Mouse (Mus musculus): Measurements from ENCODE around the gene Gm13199. TPM values are rescaled to one million over a fixed set of nuclear protein-coding genes. Genes with fewer than 3 reads are reported as not detected.

Gm13199 gene
- polyA plus RNA-seq, 1 experiment from 2014 or later = 1.6 TPM

GRCm38 (mm10) chr2:5877446-5877845 lies 14.7 kb upstream of the Gm13199 start:
- Histone ChIP-seq H3K27ac (no peak overlapping the region), H3K9ac (no peak overlapping the region), H3K4me2 (replicated peaks) (no peak overlapping the region), H3K9me3 (ENCODE audit: control insufficient read depth, low read length) (no peaks in the 10 kb centered on the region), H3K36me3 (replicated peaks; ENCODE audit: control insufficient read depth, insufficient read depth) (peaks cover 85% of the 10 kb centered on the region), H3K4me1 (replicated peaks; ENCODE audit: control insufficient read depth, insufficient read depth, low read length) (no peaks in the 10 kb centered on the region), H3K27me3 (ENCODE audit: control insufficient read depth, insufficient read depth, low read length) (no peaks in the 10 kb centered on the region), H3K4me3 (replicated peaks; ENCODE audit: low read length) (no peak overlapping the region)
- no peak for DNase-seq (ENCODE audit: low spot score)
- no peak for ATAC-seq (ENCODE audit: low FRiP score)
- WGBS = 71% methylated on average over 3 of the region's 3 CpGs

- DNase-seq (ENCODE audit: low spot score) (no peak), ATAC-seq (ENCODE audit: low FRiP score) (no peak)
- H3K36me3 ChIP-seq (replicated peaks; ENCODE audit: control insufficient read depth, insufficient read depth) = peaks cover 73% of the 10 kb centered on the region
- H3K4me3 ChIP-seq (replicated peaks; ENCODE audit: low read length) = no peak overlapping the region
- H3K27me3 ChIP-seq (ENCODE audit: control insufficient read depth, insufficient read depth, low read length) = no peaks in the 10 kb centered on the region
- no peak overlapping the region for H3K4me2 ChIP-seq (replicated peaks)
- H3K9ac ChIP-seq = no peak overlapping the region
- H3K9me3 ChIP-seq (ENCODE audit: control insufficient read depth, low read length) = no peaks in the 10 kb centered on the region
- no peaks in the 10 kb centered on the region for H3K4me1 ChIP-seq (replicated peaks; ENCODE audit: control insufficient read depth, insufficient read depth, low read length)
- H3K27ac ChIP-seq = no peak overlapping the region
- 95% methylated on average over 5 of the region's 5 CpGs for WGBS
These were observed 7.0 kb upstream of the Gm13199 start for GRCm38 (mm10) chr2:5869746-5870145.

DNA sequence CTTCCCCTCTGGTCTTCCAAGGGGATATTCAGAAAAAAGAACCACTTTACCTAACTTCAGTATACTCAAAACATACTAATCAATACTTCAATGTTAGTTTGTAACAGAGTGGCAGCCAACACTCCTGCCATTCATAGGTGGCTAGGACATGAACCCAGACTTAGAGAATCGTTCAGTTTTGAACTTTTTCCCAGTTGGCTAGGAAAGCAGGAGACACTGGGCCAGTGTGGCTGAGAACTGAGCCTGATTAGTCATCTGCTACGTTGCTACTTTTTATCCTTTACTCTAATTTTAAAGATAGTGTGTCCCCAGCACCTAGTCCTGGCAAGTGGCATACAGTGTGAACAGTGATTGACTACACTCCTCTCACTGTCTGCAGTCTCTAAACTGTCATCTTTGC lies 4.9 kb upstream of the Gm13199 start:
- WGBS = 95% methylated on average over 2 of the region's 2 CpGs
- H3K36me3 ChIP-seq (replicated peaks; ENCODE audit: control insufficient read depth, insufficient read depth) = peaks cover 70% of the 10 kb centered on the region
- no peaks in the 10 kb centered on the region for H3K27me3 ChIP-seq (ENCODE audit: control insufficient read depth, insufficient read depth, low read length)
- no peak overlapping the region for H3K4me3 ChIP-seq (replicated peaks; ENCODE audit: low read length)
- no peak overlapping the region for H3K4me2 ChIP-seq (replicated peaks)
- H3K9me3 ChIP-seq (ENCODE audit: control insufficient read depth, low read length) = no peaks in the 10 kb centered on the region
- no peaks in the 10 kb centered on the region for H3K4me1 ChIP-seq (replicated peaks; ENCODE audit: control insufficient read depth, insufficient read depth, low read length)
- ATAC-seq (ENCODE audit: low FRiP score) (no peak), DNase-seq (ENCODE audit: low spot score) (no peak)
- no peak overlapping the region for H3K9ac ChIP-seq
- no peak overlapping the region for H3K27ac ChIP-seq

GRCm38 (mm10) chr2:5851866-5852265 lies 10.9 kb downstream of the Gm13199 start:
- WGBS = 88% methylated on average over 5 of the region's 5 CpGs
- Histone ChIP-seq H3K4me1 (replicated peaks; ENCODE audit: control insufficient read depth, insufficient read depth, low read length) (no peaks in the 10 kb centered on the region), H3K4me2 (replicated peaks) (no peak overlapping the region), H3K36me3 (replicated peaks; ENCODE audit: control insufficient read depth, insufficient read depth) (peaks cover 4% of the 10 kb centered on the region), H3K27me3 (ENCODE audit: control insufficient read depth, insufficient read depth, low read length) (no peaks in the 10 kb centered on the region), H3K4me3 (replicated peaks; ENCODE audit: low read length) (no peak overlapping the region), H3K9ac (no peak overlapping the region), H3K9me3 (ENCODE audit: control insufficient read depth, low read length) (no peaks in the 10 kb centered on the region), H3K27ac (no peak overlapping the region)
- no peak for ATAC-seq (ENCODE audit: low FRiP score)
- no peak for DNase-seq (ENCODE audit: low spot score)

DNA sequence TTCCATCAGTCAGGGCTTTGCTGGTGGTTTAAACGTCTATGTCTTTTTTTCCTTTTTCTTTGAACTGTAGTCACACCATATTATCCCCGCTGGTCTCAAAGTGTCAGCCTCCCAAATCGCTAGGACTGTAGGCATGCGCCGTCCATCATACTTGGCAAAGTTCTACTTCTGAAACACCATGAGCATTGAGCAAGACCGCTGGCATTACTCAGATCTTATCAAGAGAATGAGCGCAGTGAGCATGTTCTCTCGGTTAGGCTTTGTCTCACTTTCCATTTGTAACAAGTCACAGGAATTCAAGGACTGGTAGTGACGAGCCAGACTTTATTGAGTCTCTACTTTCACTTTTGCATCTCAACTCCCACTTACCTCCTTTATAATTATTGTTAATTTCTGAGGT lies 11.6 kb downstream of the Gm13199 start:
- DNase-seq (ENCODE audit: low spot score) (no peak), ATAC-seq (ENCODE audit: low FRiP score) (no peak)
- H3K27ac ChIP-seq = no peak overlapping the region
- H3K4me2 ChIP-seq (replicated peaks) = no peak overlapping the region
- WGBS = 95% methylated on average over 9 of the region's 9 CpGs
- no peaks in the 10 kb centered on the region for H3K27me3 ChIP-seq (ENCODE audit: control insufficient read depth, insufficient read depth, low read length)
- no peak overlapping the region for H3K9ac ChIP-seq
- no peak overlapping the region for H3K4me3 ChIP-seq (replicated peaks; ENCODE audit: low read length)
- H3K9me3 ChIP-seq (ENCODE audit: control insufficient read depth, low read length) = no peaks in the 10 kb centered on the region
- H3K4me1 ChIP-seq (replicated peaks; ENCODE audit: control insufficient read depth, insufficient read depth, low read length) = peaks cover 3% of the 10 kb centered on the region
- H3K36me3 ChIP-seq (replicated peaks; ENCODE audit: control insufficient read depth, insufficient read depth) = peaks cover 4% of the 10 kb centered on the region

DNA sequence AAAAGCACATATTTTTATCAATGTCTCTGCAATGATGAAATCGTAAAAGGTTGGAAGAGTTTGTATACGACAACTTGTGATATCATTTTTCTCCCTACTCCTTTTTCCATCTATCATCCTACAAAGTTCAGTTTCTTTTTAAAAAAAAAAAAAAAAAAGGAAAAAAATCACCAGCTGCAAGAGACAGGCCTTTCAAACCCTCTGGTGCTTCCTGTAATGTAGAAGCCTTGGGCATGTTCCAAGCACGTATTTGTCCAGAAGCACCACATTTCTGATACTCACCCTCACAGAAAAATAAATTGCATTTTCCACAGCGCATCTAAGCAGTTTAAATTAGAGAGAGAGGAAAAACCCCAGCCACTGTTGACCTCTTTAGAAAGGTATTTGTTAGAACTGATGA lies 16.9 kb downstream of the Gm13199 start:
- Histone ChIP-seq H3K36me3 (replicated peaks; ENCODE audit: control insufficient read depth, insufficient read depth) (peaks cover 20% of the 10 kb centered on the region), H3K4me1 (replicated peaks; ENCODE audit: control insufficient read depth, insufficient read depth, low read length) (peaks cover 13% of the 10 kb centered on the region), H3K9ac (peak overlapping the region; percentile 68), H3K4me2 (replicated peaks) (peak overlapping the region; percentile 68), H3K9me3 (ENCODE audit: control insufficient read depth, low read length) (no peaks in the 10 kb centered on the region), H3K27ac (peak overlapping the region; percentile 89; the same call in 1 of the 2 replicates), H3K4me3 (replicated peaks; ENCODE audit: low read length) (peak overlapping the region; percentile 83), H3K27me3 (ENCODE audit: control insufficient read depth, insufficient read depth, low read length) (no peaks in the 10 kb centered on the region)
- DNase-seq (ENCODE audit: low spot score) (no peak), ATAC-seq (ENCODE audit: low FRiP score) (no peak)
- WGBS = 43% methylated on average over 4 of the region's 4 CpGs

- Histone ChIP-seq H3K4me2 (replicated peaks) (peak within 1 kb of the TSS; percentile 77), H3K9me3 (ENCODE audit: control insufficient read depth, low read length) (no peaks in the 10 kb centered on the region), H3K27ac (peak within 1 kb of the TSS; percentile 89), H3K27me3 (ENCODE audit: control insufficient read depth, insufficient read depth, low read length) (no peaks in the 10 kb centered on the region), H3K4me1 (replicated peaks; ENCODE audit: control insufficient read depth, insufficient read depth, low read length) (peaks cover 13% of the 10 kb centered on the region), H3K4me3 (replicated peaks; ENCODE audit: low read length) (peak within 1 kb of the TSS; percentile 83), H3K36me3 (replicated peaks; ENCODE audit: control insufficient read depth, insufficient read depth) (peaks cover 25% of the 10 kb centered on the region), H3K9ac (peak within 1 kb of the TSS; percentile 68)
- peak; percentile 98 for ATAC-seq (ENCODE audit: low FRiP score)
- peak; percentile 91 for DNase-seq (ENCODE audit: low spot score)
- WGBS = under 1% methylated on average over 53 of the region's 53 CpGs
These were observed 17.7 kb downstream of the Gm13199 start, which contains the start of the genes Nudt5 and Cdc123 for GRCm38 (mm10) chr2:5844873-5845631. Gene Nudt5, plus strand, starts transcription at chr2:5845019. Gene Cdc123, minus strand, starts transcription at chr2:5845164.

DNA sequence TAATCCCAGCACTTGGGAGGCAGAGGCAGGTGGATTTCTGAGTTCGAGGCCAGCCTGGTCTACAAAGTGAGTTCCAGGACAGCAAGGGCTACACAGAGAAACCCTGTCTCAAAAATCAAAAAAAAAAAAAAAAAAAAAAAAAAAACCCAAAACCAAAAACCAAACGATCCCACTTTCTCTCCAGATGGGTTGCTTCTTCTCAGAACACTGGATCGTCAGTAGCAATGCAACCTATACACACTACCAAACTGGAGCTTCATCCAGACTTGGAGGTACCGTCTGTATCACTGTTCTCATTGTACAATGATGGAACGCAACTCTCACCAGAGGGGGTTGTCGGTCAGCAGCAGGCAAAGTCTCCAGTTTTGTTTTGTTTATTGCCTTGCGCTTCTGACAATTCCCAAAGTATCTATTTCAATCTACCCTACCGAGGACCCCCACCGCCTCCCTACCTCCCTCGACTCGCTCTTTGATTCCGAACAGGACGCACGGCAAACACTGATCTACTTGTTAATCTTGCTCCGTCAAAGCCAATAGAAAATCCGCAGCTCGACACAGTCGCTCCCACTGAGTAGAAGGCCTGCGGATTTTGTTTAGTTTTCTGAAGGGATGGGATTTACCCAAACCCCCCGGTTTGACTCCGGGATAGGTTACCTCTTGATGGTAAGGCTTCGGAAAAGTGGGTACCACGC lies 18.4 kb downstream of the Gm13199 start:
- Histone ChIP-seq H3K36me3 (replicated peaks; ENCODE audit: control insufficient read depth, insufficient read depth) (peaks cover 32% of the 10 kb centered on the region), H3K9ac (peak overlapping the region; percentile 68), H3K4me1 (replicated peaks; ENCODE audit: control insufficient read depth, insufficient read depth, low read length) (peaks cover 13% of the 10 kb centered on the region), H3K27me3 (ENCODE audit: control insufficient read depth, insufficient read depth, low read length) (no peaks in the 10 kb centered on the region), H3K4me3 (replicated peaks; ENCODE audit: low read length) (peak overlapping the region; percentile 83), H3K27ac (peak overlapping the region; percentile 89), H3K4me2 (replicated peaks) (peak overlapping the region; percentile 77), H3K9me3 (ENCODE audit: control insufficient read depth, low read length) (no peaks in the 10 kb centered on the region)
- WGBS = 6% methylated on average over 23 of the region's 23 CpGs
- peak; percentile 46 for ATAC-seq (ENCODE audit: low FRiP score)
- no peak for DNase-seq (ENCODE audit: low spot score)

- peaks cover 64% of the 10 kb centered on the region for H3K36me3 ChIP-seq (replicated peaks; ENCODE audit: control insufficient read depth, insufficient read depth)
- H3K4me1 ChIP-seq (replicated peaks; ENCODE audit: control insufficient read depth, insufficient read depth, low read length) = peaks cover 6% of the 10 kb centered on the region
- H3K9me3 ChIP-seq (ENCODE audit: control insufficient read depth, low read length) = no peaks in the 10 kb centered on the region
- H3K27ac ChIP-seq = no peak overlapping the region
- no peak overlapping the region for H3K9ac ChIP-seq
- ATAC-seq (ENCODE audit: low FRiP score) (no peak), DNase-seq (ENCODE audit: low spot score) (no peak)
- H3K4me3 ChIP-seq (replicated peaks; ENCODE audit: low read length) = no peak overlapping the region
- no peak overlapping the region for H3K4me2 ChIP-seq (replicated peaks)
- 98% methylated on average over 11 of the region's 11 CpGs for WGBS
- H3K27me3 ChIP-seq (ENCODE audit: control insufficient read depth, insufficient read depth, low read length) = no peaks in the 10 kb centered on the region
These were observed 21.9 kb downstream of the Gm13199 start for GRCm38 (mm10) chr2:5840815-5841214.

All from hindbrain, embryonic 14.5 days (tissue).